In genomic region chr4:136407831-136408230, GRCm38 (mm10) we compare ENCODE assay signal across 27 mouse cellular contexts. TPM values are rescaled to one million over a fixed set of nuclear protein-coding genes. Genes with fewer than 3 reads are reported as not detected.
DNase-seq lines count a peak whose midpoint lies in the region; ATAC-seq lines count a peak whose summit lies in the region.
"Had no signal": no experiment of that assay in that cellular context is flagged by ENCODE, and none has a peak within 500 bp of the region (broad histone marks: within the 10 kb centered on the region; RNA-seq: fewer than 3 reads in every experiment).

No protein-coding gene starts in this region.

- H3K27me3 ChIP-seq in kidney, embryonic 16.5 days (ENCODE audit: insufficient read depth, low read length) = no peaks in the 10 kb centered on the region
- no peaks in the 10 kb centered on the region for H3K27me3 ChIP-seq in embryonic facial prominence, embryonic 14.5 days (replicated peaks; ENCODE audit: control insufficient read depth, insufficient read depth, low read length)
- no peaks in the 10 kb centered on the region for H3K27me3 ChIP-seq in hindbrain, embryonic 16.5 days (replicated peaks; ENCODE audit: control insufficient read depth, insufficient read depth, low read length)
- H3K27me3 ChIP-seq: forebrain, embryonic 12.5 days; limb, embryonic 12.5 days; liver, embryonic 12.5 days; Patski had no signal

- H3K4me1 ChIP-seq in kidney, embryonic 16.5 days (ENCODE audit: insufficient read depth, low read length) = 0 out of 2 replicates have a peak, but pooled peaks cover 7% of the 10 kb centered on the region
- no peaks in the 10 kb centered on the region for H3K4me1 ChIP-seq in embryonic facial prominence, embryonic 14.5 days (ENCODE audit: control insufficient read depth, insufficient read depth, low read length)
- H3K4me1 ChIP-seq in hindbrain, embryonic 16.5 days (ENCODE audit: control insufficient read depth, insufficient read depth, low read depth, low read length) = no peaks in the 10 kb centered on the region
- H3K4me1 ChIP-seq: limb, embryonic 12.5 days; liver, embryonic 12.5 days had no signal

- WGBS in kidney, embryonic 16.5 days = 49% methylated on average over 11 of the region's 11 CpGs
- WGBS in embryonic facial prominence, embryonic 14.5 days = 52% methylated on average over 11 of the region's 11 CpGs
- WGBS in hindbrain, embryonic 16.5 days = 52% methylated on average over 11 of the region's 11 CpGs

- no peak overlapping the region for H3K4me2 ChIP-seq in kidney, embryonic 16.5 days (replicated peaks; ENCODE audit: low read depth, low read length)
- no peak overlapping the region for H3K4me2 ChIP-seq in embryonic facial prominence, embryonic 14.5 days (ENCODE audit: low read depth, low read length)
- H3K4me2 ChIP-seq in hindbrain, embryonic 16.5 days (ENCODE audit: low read length) = no peak overlapping the region
- H3K4me2 ChIP-seq: forebrain, embryonic 12.5 days; limb, embryonic 12.5 days; liver, embryonic 12.5 days had no signal

- no peak overlapping the region for H3K4me3 ChIP-seq in kidney, embryonic 16.5 days (ENCODE audit: low read length)
- H3K4me3 ChIP-seq in embryonic facial prominence, embryonic 14.5 days (ENCODE audit: low read depth, low read length) = no peak overlapping the region
- no peak overlapping the region for H3K4me3 ChIP-seq in hindbrain, embryonic 16.5 days (ENCODE audit: low read length)
- H3K4me3 ChIP-seq: forebrain, embryonic 12.5 days; heart, embryonic 10.5 days; hindbrain, embryonic 10.5 days; limb, embryonic 12.5 days; liver, embryonic 12.5 days had no signal

- no peaks in the 10 kb centered on the region for H3K9me3 ChIP-seq in kidney, embryonic 16.5 days (ENCODE audit: low read length)
- no peaks in the 10 kb centered on the region for H3K9me3 ChIP-seq in embryonic facial prominence, embryonic 14.5 days (ENCODE audit: control insufficient read depth, low read length)
- H3K9me3 ChIP-seq in hindbrain, embryonic 16.5 days (ENCODE audit: control insufficient read depth, low read length) = no peaks in the 10 kb centered on the region
- H3K9me3 ChIP-seq: forebrain, embryonic 12.5 days; heart, embryonic 10.5 days; hindbrain, embryonic 10.5 days; limb, embryonic 12.5 days; liver, embryonic 12.5 days had no signal

- DNase-seq in heart, postnatal 4 days = peak; percentile 23
- DNase-seq in heart, adult 8-10 months (ENCODE audit: low spot score) = no peak
- DNase-seq in kidney, postnatal 4 days = peak; percentile 69 to 79
- peak; percentile 36 for DNase-seq in 3T3-L1 (ENCODE audit: low read depth, low spot score)
- peak; percentile 46 for DNase-seq in embryonic facial prominence, embryonic 14.5 days (ENCODE audit: low spot score)
- no peak for DNase-seq in cerebellum, adult 18-20 months
- DNase-seq: adrenal gland, adult 8-10 months; cerebellum, adult 2 months; cerebellum, postnatal 25 days; layer of hippocampus, postnatal 36 days; lung, adult 18-20 months; lung, postnatal 4 days; midbrain, embryonic 14.5 days; right cerebral cortex, postnatal 25 days; spleen, adult 18-20 months; thymus, adult 2 months had no signal

- H3K9ac ChIP-seq in kidney, embryonic 16.5 days (replicated peaks; ENCODE audit: low read length) = no peak overlapping the region
- no peak overlapping the region for H3K9ac ChIP-seq in embryonic facial prominence, embryonic 14.5 days (ENCODE audit: low read depth, low read length)
- H3K9ac ChIP-seq in hindbrain, embryonic 16.5 days (ENCODE audit: low read depth, low read length) = no peak overlapping the region
- H3K9ac ChIP-seq: forebrain, embryonic 12.5 days; limb, embryonic 12.5 days; liver, embryonic 12.5 days had no signal

- ATAC-seq in kidney, embryonic 16.5 days (ENCODE audit: low FRiP score, low TSS enrichment) = no peak; the same call in 1 of the 2 replicates
- ATAC-seq in embryonic facial prominence, embryonic 14.5 days (ENCODE audit: low read depth) = no peak
- ATAC-seq in hindbrain, embryonic 16.5 days = no peak
- ATAC-seq: liver, embryonic 12.5 days; Patski had no signal

- H3K36me3 ChIP-seq in kidney, embryonic 16.5 days (ENCODE audit: insufficient read depth, low read length) = no peaks in the 10 kb centered on the region
- no peaks in the 10 kb centered on the region for H3K36me3 ChIP-seq in embryonic facial prominence, embryonic 14.5 days (ENCODE audit: control insufficient read depth, insufficient read depth, low read length)
- H3K36me3 ChIP-seq in hindbrain, embryonic 16.5 days (ENCODE audit: control insufficient read depth, insufficient read depth, low read length) = no peaks in the 10 kb centered on the region
- H3K36me3 ChIP-seq: forebrain, embryonic 12.5 days; heart, embryonic 10.5 days; hindbrain, embryonic 10.5 days; limb, embryonic 12.5 days; liver, embryonic 12.5 days had no signal

- H3K27ac ChIP-seq in kidney, embryonic 16.5 days (ENCODE audit: low read length) = no peak overlapping the region; the same call in 1 of the 2 replicates
- H3K27ac ChIP-seq in embryonic facial prominence, embryonic 14.5 days (replicated peaks; ENCODE audit: low read depth, low read length) = no peak overlapping the region
- no peak overlapping the region for H3K27ac ChIP-seq in hindbrain, embryonic 16.5 days (ENCODE audit: low read depth, low read length)
- H3K27ac ChIP-seq: forebrain, embryonic 12.5 days; heart, embryonic 10.5 days; limb, embryonic 12.5 days; liver, embryonic 12.5 days had no signal

RNA-seq across cellular contexts. Expression of gene Htr1d, which starts 15.5 kb away (rescaled TPM):
- not detected for total RNA-seq in heart, postnatal 4 days (2021)
- not detected for total RNA-seq in heart, adult 8-10 months (2022)
- polyA plus RNA-seq in kidney, embryonic 16.5 days (2015; fragmentation: Nextera tagmentation; extraction: Ambion mirVana) = 0.44 and 0.72 TPM in 2 replicates
- polyA plus RNA-seq in embryonic facial prominence, embryonic 14.5 days (2014; fragmentation: Nextera tagmentation; extraction: Ambion mirVana) = 1.2 and 1.4 TPM in 2 replicates
- 3.7 and 4.7 TPM in 2 replicates for polyA plus RNA-seq in hindbrain, embryonic 16.5 days (2015; fragmentation: Nextera tagmentation; extraction: Ambion mirVana)
- total RNA-seq: gastrocnemius, postnatal 4 days; megakaryocyte-erythroid progenitor cell, adult 5-6 weeks had no signal
- polyA plus RNA-seq: liver, embryonic 12.5 days had no signal

RNA-seq across cellular contexts. Expression of gene 6030445D17Rik, which starts 54.2 kb away (rescaled TPM):
- total RNA-seq in heart, postnatal 4 days (2021) = under 1 TPM; 0.34 to 0.45 TPM
- total RNA-seq in heart, adult 8-10 months (2022) = under 1 TPM in 3 of 4 experiments, not detected in 1; 0.24 to 0.60 (median 0.41) TPM
- polyA plus RNA-seq in kidney, embryonic 16.5 days (2015; fragmentation: Nextera tagmentation; extraction: Ambion mirVana) = 0.35 and 0.46 TPM in 2 replicates
- polyA plus RNA-seq in embryonic facial prominence, embryonic 14.5 days (2014; fragmentation: Nextera tagmentation; extraction: Ambion mirVana) = 0.42 TPM in 2 replicates
- 0.11 and 0.43 TPM in 2 replicates for polyA plus RNA-seq in hindbrain, embryonic 16.5 days (2015; fragmentation: Nextera tagmentation; extraction: Ambion mirVana)
- total RNA-seq: megakaryocyte-erythroid progenitor cell, adult 5-6 weeks had no signal
- polyA plus RNA-seq: forebrain, embryonic 12.5 days; heart, embryonic 16.5 days; liver, embryonic 12.5 days had no signal

Comparison
In these comparisons a context has a peak if more than half of its experiments do, and no peak if none do; other contexts are left out.
1. DNase-seq: peak in heart, postnatal 4 days (single experiment), kidney, postnatal 4 days (2 of 2), 3T3-L1 (single experiment) and embryonic facial prominence, embryonic 14.5 days (single experiment); none in heart, adult 8-10 months (single experiment) and cerebellum, adult 18-20 months (0 of 2).